Mouse (Mus musculus): ENCODE measurements around the gene Qrich2. TPM values are rescaled to one million over a fixed set of nuclear protein-coding genes. Genes with fewer than 3 reads are reported as not detected.

Qrich2 gene
- total and polyA plus RNA-seq, 3 experiments = 0.23 TPM; not detected in 2

DNA sequence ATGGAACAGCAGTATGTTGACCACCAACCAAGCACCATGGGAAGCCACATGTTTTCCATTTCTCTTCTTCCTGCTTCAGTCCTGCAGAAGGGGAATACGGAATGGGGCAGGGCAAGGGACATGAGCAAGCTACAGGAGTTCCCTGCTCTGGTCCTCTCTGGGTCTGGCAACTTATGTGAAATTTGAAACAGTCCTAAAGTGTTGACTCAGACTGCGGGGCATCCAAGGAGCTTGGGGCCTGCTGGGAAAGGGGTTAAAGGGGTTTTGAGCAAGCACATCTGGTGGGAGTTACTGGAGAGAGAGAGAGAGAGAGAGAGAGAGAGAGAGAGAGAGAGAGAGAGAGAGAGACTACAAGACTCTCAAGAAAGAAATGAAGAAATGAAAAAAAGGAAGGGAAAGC is 42.6 kb upstream of the Qrich2 start:
- Histone ChIP-seq H3K36me3 (ENCODE audit: control insufficient read depth, insufficient read depth, low read length) (no peaks in the 10 kb centered on the region), H3K4me1 (ENCODE audit: control insufficient read depth, insufficient read depth, low read length) (no peaks in the 10 kb centered on the region), H3K79me2 (replicated peaks; ENCODE audit: control insufficient read depth, insufficient read depth, low read length) (no peaks in the 10 kb centered on the region), H3K9ac (ENCODE audit: low read depth, low read length) (no peak overlapping the region), H3K27me3 (ENCODE audit: control insufficient read depth, insufficient read depth, low read length) (no peaks in the 10 kb centered on the region), H3K4me3 (no peak overlapping the region), H3K27ac (no peak overlapping the region)
- no peak for DNase-seq
- WGBS = 60% methylated on average over 2 of the region's 2 CpGs
- no peak for TF ChIP-seq POLR2A (IDR thresholded peaks at IDR 0.05; ENCODE audit: insufficient read depth, low read depth, low read length)
- no peak for TF ChIP-seq CTCF (IDR thresholded peaks at IDR 0.05)
- no peak for TF ChIP-seq EP300 (IDR thresholded peaks at IDR 0.05; ENCODE audit: insufficient read depth, low read depth, low read length)
- intact Hi-C loops (cut with DNase I) = no loop called here

DNA sequence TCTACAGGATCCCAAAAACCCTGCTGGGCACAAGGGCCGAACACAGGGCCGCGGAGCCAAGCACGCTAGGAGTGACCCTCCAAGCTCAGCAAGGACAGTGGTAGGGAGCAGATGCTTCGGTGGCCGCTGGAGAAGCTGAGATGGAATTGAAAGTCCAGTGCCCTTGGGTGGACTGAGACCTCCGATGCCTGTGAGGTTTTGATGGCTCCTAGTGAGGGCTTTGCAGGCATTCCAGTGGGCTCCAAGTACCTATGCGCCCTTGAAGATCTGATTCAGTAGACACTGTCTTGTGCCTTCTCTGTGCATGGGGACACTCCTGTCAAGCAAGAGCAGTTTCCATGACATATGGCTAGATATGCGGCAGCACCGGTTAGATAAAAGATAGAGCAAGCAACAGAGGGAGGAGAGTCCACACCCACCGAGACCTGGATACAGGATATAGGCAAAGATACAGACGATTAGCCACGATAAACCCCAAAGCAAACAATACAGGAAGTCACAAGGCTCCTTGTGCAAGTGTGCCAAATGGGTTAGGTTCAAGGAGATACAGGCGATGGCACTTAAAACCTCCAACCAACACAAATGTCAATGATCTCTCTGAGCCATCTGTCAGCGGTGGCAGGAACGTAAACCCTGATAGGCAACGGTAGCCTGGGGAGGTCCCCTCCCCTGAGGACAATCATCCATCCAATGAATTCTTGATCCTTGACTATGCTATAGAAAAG is 40.3 kb upstream of the Qrich2 start:
- intact Hi-C loops (cut with DNase I) = no loop called here

DNA sequence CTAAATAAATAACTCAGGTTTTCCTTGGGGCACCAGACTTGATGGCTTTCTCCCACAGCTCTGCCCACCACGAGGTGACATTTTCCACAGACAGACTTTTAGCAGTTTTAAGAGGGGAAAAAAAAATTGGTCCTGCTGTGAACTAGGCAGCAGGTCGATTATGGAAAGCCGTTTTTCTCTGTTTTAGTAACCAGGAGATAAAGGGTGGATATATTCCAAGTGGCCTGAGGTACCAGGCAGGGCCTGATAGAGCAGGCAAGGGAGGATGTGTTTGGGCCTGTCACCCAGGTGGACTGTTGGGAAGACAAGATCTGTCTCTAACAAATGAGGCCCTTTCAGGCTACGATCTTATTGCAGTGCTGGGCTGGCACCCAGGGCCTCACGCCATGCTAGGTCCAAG is 39.5 kb upstream of the Qrich2 start:
- Histone ChIP-seq H3K79me2 (replicated peaks; ENCODE audit: control insufficient read depth, insufficient read depth, low read length) (no peaks in the 10 kb centered on the region), H3K27me3 (ENCODE audit: control insufficient read depth, insufficient read depth, low read length) (no peaks in the 10 kb centered on the region), H3K36me3 (ENCODE audit: control insufficient read depth, insufficient read depth, low read length) (no peaks in the 10 kb centered on the region), H3K4me1 (ENCODE audit: control insufficient read depth, insufficient read depth, low read length) (peaks cover 2% of the 10 kb centered on the region; the same call in 1 of the 2 replicates), H3K9ac (ENCODE audit: low read depth, low read length) (no peak overlapping the region), H3K4me3 (no peak overlapping the region), H3K27ac (no peak overlapping the region)
- DNase-seq = no peak
- TF ChIP-seq EP300 (IDR thresholded peaks at IDR 0.05; ENCODE audit: insufficient read depth, low read depth, low read length) (no peak), CTCF (IDR thresholded peaks at IDR 0.05) (no peak), POLR2A (IDR thresholded peaks at IDR 0.05; ENCODE audit: insufficient read depth, low read depth, low read length) (no peak)
- intact Hi-C loops (cut with DNase I) = no loop called here
- 73% methylated on average over 5 of the region's 5 CpGs for WGBS

More for the DNA sequence above, 40.3 kb upstream of the Qrich2 start:
- TF ChIP-seq POLR2A (IDR thresholded peaks at IDR 0.05; ENCODE audit: insufficient read depth, low read depth, low read length) = no peak
- TF ChIP-seq CTCF (IDR thresholded peaks at IDR 0.05) = no peak
- no peak for TF ChIP-seq EP300 (IDR thresholded peaks at IDR 0.05; ENCODE audit: insufficient read depth, low read depth, low read length)
- Histone ChIP-seq H3K4me3 (no peak overlapping the region), H3K9ac (ENCODE audit: low read depth, low read length) (no peak overlapping the region), H3K4me1 (ENCODE audit: control insufficient read depth, insufficient read depth, low read length) (peaks cover under 1% of the 10 kb centered on the region; the same call in 1 of the 2 replicates), H3K27ac (no peak overlapping the region), H3K36me3 (ENCODE audit: control insufficient read depth, insufficient read depth, low read length) (no peaks in the 10 kb centered on the region), H3K79me2 (replicated peaks; ENCODE audit: control insufficient read depth, insufficient read depth, low read length) (no peaks in the 10 kb centered on the region), H3K27me3 (ENCODE audit: control insufficient read depth, insufficient read depth, low read length) (no peaks in the 10 kb centered on the region)
- DNase-seq = no peak
- WGBS = 69% methylated on average over 17 of the region's 17 CpGs

DNA sequence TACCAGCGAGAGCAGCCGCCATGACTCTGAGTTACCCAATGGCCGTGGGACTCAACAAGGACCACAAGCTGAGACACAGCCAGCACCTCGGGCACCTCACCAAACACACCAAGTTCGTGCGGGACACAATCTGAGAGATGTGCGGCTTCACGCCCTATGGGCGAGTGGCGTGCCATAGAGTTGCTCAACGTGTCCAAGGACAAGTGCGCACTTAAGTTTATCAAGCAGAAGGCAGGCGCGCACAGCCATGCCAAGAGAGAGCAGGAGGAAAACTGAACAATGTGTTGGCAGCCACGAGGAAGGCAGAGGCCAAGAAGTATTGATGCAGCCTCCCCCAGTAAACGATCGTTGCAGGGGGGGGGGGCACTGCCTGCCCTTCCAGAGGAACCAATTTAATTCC is 38.5 kb upstream of the Qrich2 start:
- Histone ChIP-seq H3K79me2 (replicated peaks; ENCODE audit: control insufficient read depth, insufficient read depth, low read length) (no peaks in the 10 kb centered on the region), H3K9ac (ENCODE audit: low read depth, low read length) (no peak overlapping the region), H3K36me3 (ENCODE audit: control insufficient read depth, insufficient read depth, low read length) (no peaks in the 10 kb centered on the region), H3K27me3 (ENCODE audit: control insufficient read depth, insufficient read depth, low read length) (no peaks in the 10 kb centered on the region), H3K4me1 (ENCODE audit: control insufficient read depth, insufficient read depth, low read length) (peaks cover 2% of the 10 kb centered on the region; the same call in 1 of the 2 replicates), H3K27ac (no peak overlapping the region), H3K4me3 (no peak overlapping the region)
- no peak for TF ChIP-seq POLR2A (IDR thresholded peaks at IDR 0.05; ENCODE audit: insufficient read depth, low read depth, low read length)
- peak; percentile 62; the same call in 1 of the 2 replicates for TF ChIP-seq EP300 (IDR thresholded peaks at IDR 0.05; ENCODE audit: insufficient read depth, low read depth, low read length)
- peak; percentile 30 to 48 for DNase-seq
- WGBS = 54% methylated on average over 17 of the region's 17 CpGs
- intact Hi-C loops (cut with DNase I) = no loop called here

DNA sequence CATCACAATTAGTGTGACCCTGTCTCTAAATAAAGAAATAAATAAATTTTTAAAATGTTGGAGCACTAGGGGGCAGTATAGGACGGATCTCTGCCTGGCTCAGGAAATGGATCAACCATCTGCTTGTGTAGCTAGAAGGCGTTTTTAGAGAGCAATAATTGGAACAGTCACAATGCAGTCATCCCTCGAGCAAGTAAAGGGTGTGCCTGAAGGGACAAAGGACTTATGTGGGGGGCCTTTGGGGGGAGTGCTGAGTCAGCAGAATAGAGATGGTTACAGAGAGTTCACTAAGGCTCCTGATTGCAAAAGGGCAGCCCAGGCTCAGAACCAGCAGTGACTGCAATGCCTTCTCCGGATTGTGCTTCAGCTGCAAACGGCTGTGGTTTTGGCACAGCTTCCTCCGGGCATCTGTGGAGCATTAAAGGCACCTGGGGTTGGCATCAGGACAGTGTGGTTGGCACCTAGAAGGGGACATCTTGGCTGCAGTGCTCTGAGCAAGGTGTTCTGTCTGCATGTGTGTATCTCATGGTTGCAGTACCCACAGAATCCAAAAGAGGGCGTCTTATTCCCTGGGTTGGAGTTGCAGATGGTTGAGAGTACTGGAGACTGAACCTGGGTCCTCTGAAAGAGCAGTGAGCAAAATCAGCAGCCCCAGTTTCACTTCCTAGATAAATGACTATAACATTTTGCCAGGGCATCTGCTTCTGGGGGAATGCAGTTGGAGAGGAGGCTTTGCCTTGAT is 35.1 kb upstream of the Qrich2 start:
- Histone ChIP-seq H3K79me2 (replicated peaks; ENCODE audit: control insufficient read depth, insufficient read depth, low read length) (no peaks in the 10 kb centered on the region), H3K4me1 (ENCODE audit: control insufficient read depth, insufficient read depth, low read length) (peaks cover 2% of the 10 kb centered on the region; the same call in 1 of the 2 replicates), H3K27me3 (ENCODE audit: control insufficient read depth, insufficient read depth, low read length) (no peaks in the 10 kb centered on the region), H3K4me3 (no peak overlapping the region), H3K9ac (ENCODE audit: low read depth, low read length) (no peak overlapping the region), H3K27ac (no peak overlapping the region), H3K36me3 (ENCODE audit: control insufficient read depth, insufficient read depth, low read length) (no peaks in the 10 kb centered on the region)
- intact Hi-C loops (cut with DNase I) = loop anchor here (1.0 kb wide), 2 partner anchors 17 to 33 kb away; no protein-coding TSS in a partner anchor
- DNase-seq = peak; percentile 28 to 37
- TF ChIP-seq EP300 (IDR thresholded peaks at IDR 0.05; ENCODE audit: insufficient read depth, low read depth, low read length) = 0 out of 2 replicates have a peak, but pooled peaks have one; percentile 67
- no peak for TF ChIP-seq POLR2A (IDR thresholded peaks at IDR 0.05; ENCODE audit: insufficient read depth, low read depth, low read length)
- TF ChIP-seq CTCF (IDR thresholded peaks at IDR 0.05) = peak; percentile 69
- WGBS = 16% methylated on average over 7 of the region's 7 CpGs
